Mouse (Mus musculus): ENCODE results near the gene Id1.

- TF ChIP-seq E2F4 (IDR thresholded peaks at IDR 0.05; ENCODE audit: insufficient read depth) (no peak), POLR2A (IDR thresholded peaks at IDR 0.05; ENCODE audit: insufficient read length, low read depth) (no peak), TCF12 (IDR thresholded peaks at IDR 0.05; ENCODE audit: insufficient read depth, poor library complexity, severe bottlenecking) (no peak), POLR2AphosphoS2 (IDR thresholded peaks at IDR 0.05; ENCODE audit: insufficient read length, low read depth) (no peak), MYOG (IDR thresholded peaks at IDR 0.05; ENCODE audit: control insufficient read depth in 1 of 3, insufficient read depth in 1 of 3, insufficient read length in 2 of 3, low read depth in 2 of 3) (no peak), USF1 (IDR thresholded peaks at IDR 0.05; ENCODE audit: low read depth) (no peak)
Observed at GRCm38 (mm10) chr2:152777081-152777480, 41.0 kb downstream of the Id1 start.

Data from myocyte (in vitro differentiated cells).